Mouse (Mus musculus) liver, embryonic 15.5 days (tissue): ENCODE data around the gene Rpn1. TPM values are rescaled to one million over a fixed set of nuclear protein-coding genes. Genes with fewer than 3 reads are reported as not detected.

ENCODE experiments used
- ATAC-seq: fragments of 200-750 bp; cut with Nextera tagmentation; 2 replicates; pipeline ENCODE4 v1.8.0; 2017; ENCODE audit warnings: moderate number of reproducible peaks, mild to moderate bottlenecking, moderate library complexity; ENCODE audit not compliant: insufficient read depth
- H3K27ac ChIP-seq: fragments of 300-500 bp; sonication (generic); replicated peaks from 2 replicates; pipeline ENCODE4 v1.5.1; 2015; ENCODE audit warnings: mild to moderate bottlenecking, inconsistent platforms
- H3K27me3 ChIP-seq: fragments of 300-500 bp; sonication (generic); 2 replicates; pipeline ENCODE4 v1.6.1; 2015; ENCODE audit warnings: mild to moderate bottlenecking, inconsistent platforms
- H3K36me3 ChIP-seq: fragments of 300-500 bp; sonication (generic); replicated peaks from 2 replicates; pipeline ENCODE4 v1.6.1; 2015; ENCODE audit warnings: moderate library complexity, mild to moderate bottlenecking, inconsistent platforms
- H3K4me1 ChIP-seq: fragments of 300-500 bp; sonication (generic); replicated peaks from 2 replicates; pipeline ENCODE4 v1.6.1; 2015; ENCODE audit warnings: inconsistent platforms
- H3K4me2 ChIP-seq: fragments of 300-500 bp; sonication (generic); 2 replicates; pipeline ENCODE4 v1.6.1; 2015; ENCODE audit warnings: moderate library complexity, mild to moderate bottlenecking, inconsistent platforms
- H3K4me3 ChIP-seq: fragments of 300-500 bp; sonication (generic); replicated peaks from 2 replicates; pipeline ENCODE4 v1.5.1; 2015; ENCODE audit warnings: mild to moderate bottlenecking, inconsistent platforms
- H3K9ac ChIP-seq: fragments of 300-500 bp; sonication (generic); 2 replicates; pipeline ENCODE4 v1.6.1; 2015; ENCODE audit warnings: moderate library complexity, mild to moderate bottlenecking, inconsistent platforms
- H3K9me3 ChIP-seq: fragments of 300-500 bp; sonication (generic); replicated peaks from 2 replicates; pipeline ENCODE4 v1.6.1; 2016; ENCODE audit warnings: inconsistent platforms
- WGBS: fragments of 180-500 bp; shearing (Covaris S2); methylation state at CpG from one replicate; pipeline ENCODE4 v1.1.7; 2015; ENCODE audit warnings: mixed read lengths; ENCODE audit not compliant: insufficient replicate concordance; 5-methylcytosine and 5-hydroxymethylcytosine counted together
- polyA plus RNA-seq: library from polyadenylated mRNA; unstranded; fragments of >200 nt; fragmentation: Nextera tagmentation; extraction: Ambion mirVana; gene quantifications from 2 replicates; pipeline ENCODE4 v1.2.1, GENCODE M21; 2015

Gene Rpn1
- polyA plus RNA-seq, 1 experiment from 2014 or later = 181 TPM

DNA sequence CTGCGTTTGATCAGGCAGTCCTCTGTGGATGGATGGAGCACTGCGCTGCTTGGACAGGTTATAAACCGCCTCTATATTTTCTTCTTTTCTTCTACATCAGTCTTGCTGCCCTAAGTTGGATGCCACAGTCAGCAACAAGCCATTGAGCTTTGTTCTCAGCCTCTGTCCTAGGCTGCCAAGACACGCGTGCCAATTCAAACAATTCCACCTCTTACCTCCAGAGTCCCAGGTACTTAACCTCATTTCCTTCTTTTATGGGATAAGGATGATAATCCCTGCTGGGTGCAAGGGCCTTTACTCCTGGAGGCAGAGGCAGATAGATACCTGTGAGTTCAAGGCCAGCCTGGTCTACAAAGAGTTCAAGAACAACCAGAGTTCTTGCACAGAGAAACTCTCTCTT, 33.1 kb upstream of the Rpn1 start:
- peaks cover 19% of the 10 kb centered on the region; the same call in 1 of the 2 replicates for H3K27me3 ChIP-seq
- H3K9me3 ChIP-seq = no peaks in the 10 kb centered on the region
- no peak overlapping the region for H3K4me2 ChIP-seq
- no peak overlapping the region for H3K9ac ChIP-seq
- no peak for ATAC-seq
- no peaks in the 10 kb centered on the region for H3K36me3 ChIP-seq
- H3K27ac ChIP-seq = no peak overlapping the region
- WGBS = 75% methylated on average over 5 of the region's 5 CpGs
- H3K4me3 ChIP-seq = no peak overlapping the region
- H3K4me1 ChIP-seq = peaks cover 13% of the 10 kb centered on the region

DNA sequence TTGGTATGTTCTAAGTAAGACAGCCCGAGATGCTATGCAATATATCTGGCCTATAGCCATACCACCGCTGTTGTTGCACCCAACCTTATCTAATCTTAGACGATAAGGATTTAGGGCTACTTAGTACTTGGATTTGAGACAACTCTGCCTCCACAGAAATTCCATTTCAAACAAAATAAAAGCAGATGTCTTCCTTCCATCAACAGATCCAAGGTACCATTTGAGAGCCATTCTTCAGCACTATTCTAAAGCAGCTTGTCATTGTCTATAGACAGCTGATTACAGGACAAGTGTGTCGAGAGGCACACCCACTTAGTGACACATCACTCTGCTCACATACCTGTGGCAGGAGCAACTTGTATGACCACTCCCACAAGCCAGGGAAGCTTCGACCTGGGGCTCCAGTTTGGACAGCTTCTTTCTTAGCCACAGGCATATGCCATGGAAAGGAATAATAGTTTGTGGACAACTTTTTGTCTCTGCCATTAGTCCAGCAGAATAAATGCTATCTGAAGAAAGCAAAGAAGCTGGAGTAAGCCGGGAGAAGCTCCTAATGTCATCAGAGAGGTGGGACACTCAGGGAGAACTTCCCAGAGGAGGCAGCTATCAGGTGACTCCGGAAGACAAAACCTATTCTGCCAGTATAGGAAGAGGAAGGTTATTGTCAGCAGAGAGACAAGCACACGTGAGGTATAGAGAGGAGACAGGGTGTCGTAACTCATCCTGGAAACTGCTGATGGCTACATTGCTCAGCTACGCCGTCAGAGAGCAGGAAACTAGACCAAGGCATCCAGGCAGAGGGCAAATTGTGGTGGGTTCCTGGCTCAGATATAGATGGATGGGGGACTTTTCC, 30.8 kb upstream of the Rpn1 start:
- Histone ChIP-seq H3K4me2 (no peak overlapping the region), H3K4me1 (peaks cover 13% of the 10 kb centered on the region), H3K4me3 (no peak overlapping the region), H3K27me3 (peaks cover 19% of the 10 kb centered on the region; the same call in 1 of the 2 replicates), H3K9ac (no peak overlapping the region), H3K9me3 (no peaks in the 10 kb centered on the region), H3K36me3 (no peaks in the 10 kb centered on the region), H3K27ac (no peak overlapping the region)
- WGBS = 39% methylated on average over 11 of the region's 11 CpGs
- no peak for ATAC-seq

- no peak overlapping the region for H3K27ac ChIP-seq
- no peak overlapping the region for H3K9ac ChIP-seq
- H3K4me3 ChIP-seq = no peak overlapping the region
- H3K36me3 ChIP-seq = no peaks in the 10 kb centered on the region
- ATAC-seq = no peak
- H3K9me3 ChIP-seq = no peaks in the 10 kb centered on the region
- no peak overlapping the region for H3K4me2 ChIP-seq
- peaks cover 18% of the 10 kb centered on the region; the same call in 1 of the 2 replicates for H3K27me3 ChIP-seq
- peaks cover 13% of the 10 kb centered on the region for H3K4me1 ChIP-seq
- 48% methylated on average over 9 of the region's 9 CpGs for WGBS
These were observed 30.0 kb upstream of the Rpn1 start for GRCm38 (mm10) chr6:88054081-88054835.

DNA sequence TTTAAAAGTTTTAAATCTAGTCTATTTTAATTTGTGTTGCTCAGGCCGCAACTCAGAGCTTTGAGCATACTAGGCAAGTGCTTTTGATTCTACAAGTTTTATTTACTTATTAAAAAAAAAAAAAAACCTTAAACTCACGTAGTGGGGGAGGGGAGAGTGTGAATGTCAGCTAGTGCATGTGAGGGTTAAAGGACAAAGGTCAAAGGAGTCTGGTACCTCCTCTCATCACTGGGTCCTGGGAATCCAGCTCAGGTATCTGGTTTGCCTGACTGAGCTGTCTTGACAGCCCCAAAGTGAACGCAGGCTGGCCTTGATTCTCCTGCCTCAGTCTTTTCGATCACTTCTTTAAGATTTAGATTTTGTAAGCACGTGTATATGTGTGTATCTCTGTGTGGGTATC, 28.6 kb upstream of the Rpn1 start:
- H3K9me3 ChIP-seq = no peaks in the 10 kb centered on the region
- peak overlapping the region; percentile 45 for H3K27ac ChIP-seq
- peaks cover 13% of the 10 kb centered on the region for H3K4me1 ChIP-seq
- H3K9ac ChIP-seq = no peak overlapping the region
- WGBS = 57% methylated on average over 5 of the region's 5 CpGs
- no peaks in the 10 kb centered on the region for H3K36me3 ChIP-seq
- ATAC-seq = no peak
- peaks cover 9% of the 10 kb centered on the region; the same call in 1 of the 2 replicates for H3K27me3 ChIP-seq
- no peak overlapping the region for H3K4me2 ChIP-seq
- H3K4me3 ChIP-seq = no peak overlapping the region

DNA sequence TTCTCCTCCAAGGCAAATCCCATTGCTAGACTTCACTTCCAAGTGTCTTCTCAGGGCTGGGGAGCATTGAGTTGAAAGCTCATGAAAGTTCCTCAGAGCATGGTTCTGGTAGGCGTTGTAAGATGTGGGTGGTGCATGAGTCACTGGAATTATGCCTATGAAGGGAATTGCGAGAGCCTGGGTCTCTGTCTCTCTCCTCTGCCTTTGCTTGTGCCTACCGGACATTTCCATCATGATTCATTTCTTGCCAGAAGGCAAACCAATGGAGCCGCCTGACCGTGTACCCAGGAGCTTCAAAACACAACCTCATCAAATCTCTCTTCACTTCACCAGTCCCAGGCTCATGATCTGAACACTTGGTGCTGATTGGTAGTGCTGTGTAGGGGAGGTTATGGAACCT, 27.4 kb upstream of the Rpn1 start:
- Histone ChIP-seq H3K27ac (no peak overlapping the region; the same call in 1 of the 2 replicates), H3K36me3 (no peaks in the 10 kb centered on the region), H3K4me1 (peaks cover 13% of the 10 kb centered on the region), H3K4me3 (no peak overlapping the region), H3K27me3 (peaks cover 6% of the 10 kb centered on the region; the same call in 1 of the 2 replicates), H3K4me2 (no peak overlapping the region), H3K9ac (no peak overlapping the region), H3K9me3 (no peaks in the 10 kb centered on the region)
- ATAC-seq = no peak
- WGBS = 70% methylated on average over 5 of the region's 5 CpGs

DNA sequence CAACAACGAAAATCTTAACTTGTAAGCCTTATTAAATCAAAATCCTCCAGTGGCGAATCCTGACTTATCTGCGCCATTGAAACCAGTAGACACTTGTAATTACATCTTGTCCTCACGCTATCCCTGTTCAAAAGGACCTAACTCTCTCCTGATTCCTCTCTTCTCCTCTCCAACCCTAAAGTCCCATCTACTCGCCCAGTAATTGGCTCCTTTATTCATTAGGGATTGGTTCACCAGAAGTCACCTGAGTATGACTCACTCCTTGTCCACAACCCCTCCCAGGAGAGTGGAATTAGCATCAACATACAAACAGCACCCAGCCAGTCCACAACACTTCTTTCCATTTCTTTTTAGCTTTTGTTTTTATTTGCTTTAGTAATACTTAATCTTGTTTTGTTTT, 24.4 kb upstream of the Rpn1 start:
- no peak overlapping the region for H3K27ac ChIP-seq
- H3K4me1 ChIP-seq = peaks cover 19% of the 10 kb centered on the region
- no peak for ATAC-seq
- 68% methylated on average over 5 of the region's 5 CpGs for WGBS
- H3K4me3 ChIP-seq = no peak overlapping the region
- no peak overlapping the region for H3K9ac ChIP-seq
- H3K9me3 ChIP-seq = no peaks in the 10 kb centered on the region
- H3K4me2 ChIP-seq = no peak overlapping the region
- 0 out of 2 replicates have a peak, but pooled peaks cover 2% of the 10 kb centered on the region for H3K27me3 ChIP-seq
- H3K36me3 ChIP-seq = no peaks in the 10 kb centered on the region

- H3K4me1 ChIP-seq = peaks cover 26% of the 10 kb centered on the region
- 0 out of 2 replicates have a peak, but pooled peaks cover 2% of the 10 kb centered on the region for H3K27me3 ChIP-seq
- no peak overlapping the region for H3K4me2 ChIP-seq
- H3K9me3 ChIP-seq = no peaks in the 10 kb centered on the region
- WGBS = 41% methylated on average over 4 of the region's 4 CpGs
- H3K36me3 ChIP-seq = no peaks in the 10 kb centered on the region
- H3K9ac ChIP-seq = no peak overlapping the region
- ATAC-seq = no peak
- no peak overlapping the region for H3K27ac ChIP-seq
- H3K4me3 ChIP-seq = no peak overlapping the region
These were observed 23.7 kb upstream of the Rpn1 start for GRCm38 (mm10) chr6:88060602-88061001.

- ATAC-seq = no peak
- Histone ChIP-seq H3K4me2 (no peak overlapping the region), H3K9ac (no peak overlapping the region), H3K4me1 (peaks cover 27% of the 10 kb centered on the region), H3K4me3 (no peak overlapping the region), H3K36me3 (no peaks in the 10 kb centered on the region), H3K27me3 (no peaks in the 10 kb centered on the region), H3K9me3 (no peaks in the 10 kb centered on the region), H3K27ac (no peak overlapping the region)
- WGBS = 81% methylated on average over 4 of the region's 4 CpGs
These were observed 22.9 kb upstream of the Rpn1 start for GRCm38 (mm10) chr6:88061406-88061805.

GRCm38 (mm10) chr6:88062398-88062797, 21.9 kb upstream of the Rpn1 start:
- WGBS = 57% methylated on average over 4 of the region's 4 CpGs
- H3K9me3 ChIP-seq = no peaks in the 10 kb centered on the region
- H3K4me2 ChIP-seq = no peak overlapping the region

DNA sequence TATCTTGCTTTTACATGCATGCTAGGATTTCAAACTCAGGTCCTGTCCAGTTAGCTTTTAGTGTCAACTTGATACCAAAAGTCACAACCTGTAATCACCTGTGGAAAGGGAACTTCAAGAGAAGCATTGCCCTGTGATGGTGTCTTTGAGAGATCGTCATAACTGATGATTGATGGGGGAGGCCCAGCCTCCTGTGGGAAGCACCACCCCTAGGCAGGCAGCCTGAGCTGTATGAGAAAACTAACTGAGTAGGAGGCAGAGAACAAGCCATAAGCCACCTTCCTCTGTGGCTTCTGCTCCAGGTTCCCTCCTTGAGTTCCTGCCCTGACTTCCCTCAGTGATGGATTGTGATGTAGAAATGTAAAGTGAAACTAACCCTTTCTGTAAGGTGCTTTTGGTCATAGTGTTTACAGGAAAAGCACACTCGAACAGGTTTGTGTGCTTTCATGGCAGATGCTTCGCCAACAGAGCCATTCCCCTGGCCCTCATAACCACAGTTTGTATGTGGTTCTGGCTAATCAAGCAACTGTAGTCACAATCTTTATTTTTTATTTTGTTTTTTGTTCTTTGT, 20.1 kb upstream of the Rpn1 start:
- Histone ChIP-seq H3K9me3 (no peaks in the 10 kb centered on the region), H3K27ac (no peak overlapping the region), H3K27me3 (no peaks in the 10 kb centered on the region), H3K4me3 (no peak overlapping the region), H3K4me2 (no peak overlapping the region), H3K4me1 (peaks cover 24% of the 10 kb centered on the region), H3K9ac (no peak overlapping the region), H3K36me3 (no peaks in the 10 kb centered on the region)
- WGBS = 54% methylated on average over 3 of the region's 3 CpGs
- no peak for ATAC-seq

More at GRCm38 (mm10) chr6:88062398-88062797, 21.9 kb upstream of the Rpn1 start:
- ATAC-seq = no peak
- no peak overlapping the region for H3K9ac ChIP-seq
- H3K36me3 ChIP-seq = no peaks in the 10 kb centered on the region
- peaks cover 23% of the 10 kb centered on the region for H3K4me1 ChIP-seq
- H3K27ac ChIP-seq = no peak overlapping the region
- H3K4me3 ChIP-seq = no peak overlapping the region
- no peaks in the 10 kb centered on the region for H3K27me3 ChIP-seq

DNA sequence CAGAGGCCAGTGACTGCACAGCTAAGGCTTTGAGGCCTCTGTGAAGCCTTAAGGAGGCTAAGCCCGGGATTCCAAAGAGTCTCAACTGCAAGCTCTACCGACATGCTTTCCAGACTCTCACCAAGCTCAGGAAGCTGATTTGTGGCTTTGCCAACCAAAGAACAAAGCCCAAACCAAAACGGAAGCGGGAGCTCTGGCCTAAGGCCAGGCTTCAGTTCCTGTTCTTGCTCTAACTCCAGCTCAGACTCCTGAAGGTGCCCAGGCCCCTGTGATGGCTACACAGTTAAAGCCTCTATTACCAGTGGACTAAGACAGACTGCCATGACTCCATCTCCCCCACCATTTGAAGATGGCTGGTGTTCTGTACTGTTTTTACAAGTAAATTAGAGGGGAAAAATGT, 19.2 kb upstream of the Rpn1 start:
- Histone ChIP-seq H3K27ac (peak overlapping the region; percentile 63), H3K9me3 (no peaks in the 10 kb centered on the region), H3K4me2 (no peak overlapping the region), H3K36me3 (no peaks in the 10 kb centered on the region), H3K9ac (no peak overlapping the region), H3K4me3 (no peak overlapping the region), H3K27me3 (no peaks in the 10 kb centered on the region), H3K4me1 (peaks cover 32% of the 10 kb centered on the region)
- 26% methylated on average over 4 of the region's 4 CpGs for WGBS
- no peak for ATAC-seq
